Mouse (Mus musculus) cerebellum, adult 2 months (tissue): Measurements from ENCODE around the gene Mfap2. TPM values are rescaled to one million over a fixed set of nuclear protein-coding genes. Genes with fewer than 3 reads are reported as not detected.

Experiments used
- DNase-seq, 2 experiments: peaks; one replicate each; pipeline ENCODE4 v3.0.0; 2021
- H3K27ac ChIP-seq: fragments of 200-500 bp; 2 replicates; pipeline ENCODE4 v1.5.1; 2012; ENCODE audit warnings: low read length, control low read depth, inconsistent platforms; ENCODE audit not compliant: insufficient read depth
- H3K27me3 ChIP-seq: fragments of 200-500 bp; 2 replicates; pipeline ENCODE4 v1.6.1; 2012; ENCODE audit warnings: inconsistent platforms, mild to moderate bottlenecking, low read length, moderate library complexity; ENCODE audit not compliant: control insufficient read depth, insufficient read depth
- H3K4me1 ChIP-seq: fragments of 200-500 bp; 2 replicates; pipeline ENCODE4 v1.6.1; 2011; ENCODE audit warnings: low read length; ENCODE audit not compliant: control insufficient read depth, insufficient read depth
- H3K4me3 ChIP-seq: fragments of 200-500 bp; replicated peaks from 2 replicates; pipeline ENCODE3; 2011; ENCODE audit warnings: mild to moderate bottlenecking, low read depth, low read length, control low read depth; ENCODE audit not compliant: insufficient read depth
- CTCF ChIP-seq: fragments of 200-500 bp; IDR thresholded peaks from 2 replicates; pipeline ENCODE4 v1.5.1; 2011; ENCODE audit warnings: low read depth, mild to moderate bottlenecking, control low read depth, low read length, moderate library complexity, borderline replicate concordance; ENCODE audit not compliant: insufficient read depth
- POLR2A ChIP-seq: fragments of 200-500 bp; IDR thresholded peaks from 2 replicates; pipeline ENCODE4 v1.6.1; 2011; ENCODE audit warnings: low read length, control low read depth, borderline replicate concordance; ENCODE audit not compliant: insufficient read depth
- WGBS: fragments of 180-500 bp; shearing (Covaris S2); methylation state at CpG from one replicate; pipeline ENCODE4 v1.1.7; 2018; 5-methylcytosine and 5-hydroxymethylcytosine counted together
- polyA plus RNA-seq: library from polyadenylated mRNA; depleted of rRNA; stranded (reverse); fragments of >200 nt; gene quantifications from 2 replicates; pipeline ENCODE4 v1.2.3, GENCODE M21; 2012

Gene Mfap2
- polyA plus RNA-seq, 1 experiment: 3.4 TPM

DNA sequence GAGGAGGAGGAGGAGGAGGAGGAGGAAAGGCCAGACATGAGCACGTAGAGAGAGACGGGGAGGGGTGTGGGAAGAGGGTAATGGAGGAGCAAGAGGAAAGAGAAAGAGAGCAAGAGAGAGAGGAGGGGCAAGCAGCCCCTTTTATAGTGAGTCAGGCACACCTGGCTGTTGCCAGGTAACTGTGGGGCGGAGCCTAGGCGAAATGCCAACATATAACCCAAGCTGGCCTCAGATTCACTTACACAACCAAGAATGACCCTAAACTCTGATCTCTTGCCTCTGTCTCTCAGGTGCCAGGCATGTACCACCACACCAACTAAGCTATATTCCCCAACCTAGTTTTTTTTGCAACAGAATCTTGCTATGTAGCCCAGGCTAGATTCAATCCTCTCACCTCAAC, 27.4 kb upstream of the Mfap2 start:
- WGBS: 52% methylated on average over 4 of the region's 4 CpGs
- H3K27me3 ChIP-seq: no peaks in the 10 kb centered on the region
- peaks cover 3% of the 10 kb centered on the region; the same call in 1 of the 2 replicates for H3K4me1 ChIP-seq
- TF ChIP-seq POLR2A (no peak), CTCF (no peak)
- no peak for DNase-seq
- H3K27ac ChIP-seq: no peak overlapping the region
- H3K4me3 ChIP-seq: no peak overlapping the region

DNA sequence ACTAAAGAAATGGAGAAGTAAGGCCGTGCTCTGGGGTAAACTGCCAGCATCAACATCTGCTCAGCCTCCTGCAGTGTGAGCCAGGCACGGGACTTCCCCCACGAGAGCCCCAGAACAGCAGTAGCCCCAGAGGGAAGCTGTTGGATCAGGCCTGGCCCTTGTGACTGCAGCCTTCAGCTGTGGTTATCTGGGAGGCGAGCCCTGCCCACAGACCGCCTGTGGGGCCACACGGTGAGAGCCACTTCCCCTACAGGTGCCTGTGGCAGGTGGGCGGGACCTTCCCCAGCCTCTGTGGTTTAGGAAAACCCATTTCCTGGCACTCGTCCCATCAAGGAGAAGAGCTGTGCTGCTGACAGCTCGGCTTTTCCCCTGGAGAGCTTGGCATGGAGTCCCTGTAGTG, 26.8 kb upstream of the Mfap2 start:
- DNase-seq: no peak
- TF ChIP-seq CTCF (no peak), POLR2A (no peak)
- H3K27ac ChIP-seq: no peak overlapping the region
- peaks cover 4% of the 10 kb centered on the region; the same call in 1 of the 2 replicates for H3K4me1 ChIP-seq
- H3K4me3 ChIP-seq: no peak overlapping the region
- H3K27me3 ChIP-seq: no peaks in the 10 kb centered on the region
- WGBS: 13% methylated on average over 9 of the region's 9 CpGs

DNA sequence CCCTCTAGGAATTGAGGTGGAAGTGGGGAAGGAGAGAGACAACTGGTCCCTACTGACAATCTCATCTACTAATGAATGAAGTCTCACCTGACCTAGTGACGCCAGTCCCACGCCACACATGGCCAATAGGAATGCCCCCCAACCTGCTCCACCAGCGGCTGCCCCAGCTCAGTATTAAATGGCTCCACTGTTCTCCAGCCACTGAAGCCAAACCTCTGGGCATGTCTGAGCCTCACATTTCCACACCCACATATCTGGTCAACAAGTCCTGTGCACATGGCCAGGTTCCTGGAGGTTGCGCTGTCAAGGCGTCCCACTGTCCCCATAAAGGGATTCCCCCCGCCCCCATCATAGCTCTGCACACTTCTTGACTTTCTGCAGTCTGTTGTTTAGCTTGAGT, 25.7 kb upstream of the Mfap2 start:
- WGBS: 88% methylated on average over 6 of the region's 6 CpGs
- TF ChIP-seq CTCF (no peak), POLR2A (no peak)
- H3K27ac ChIP-seq: no peak overlapping the region
- no peak for DNase-seq
- peaks cover 9% of the 10 kb centered on the region for H3K4me1 ChIP-seq
- H3K27me3 ChIP-seq: no peaks in the 10 kb centered on the region
- no peak overlapping the region for H3K4me3 ChIP-seq

DNA sequence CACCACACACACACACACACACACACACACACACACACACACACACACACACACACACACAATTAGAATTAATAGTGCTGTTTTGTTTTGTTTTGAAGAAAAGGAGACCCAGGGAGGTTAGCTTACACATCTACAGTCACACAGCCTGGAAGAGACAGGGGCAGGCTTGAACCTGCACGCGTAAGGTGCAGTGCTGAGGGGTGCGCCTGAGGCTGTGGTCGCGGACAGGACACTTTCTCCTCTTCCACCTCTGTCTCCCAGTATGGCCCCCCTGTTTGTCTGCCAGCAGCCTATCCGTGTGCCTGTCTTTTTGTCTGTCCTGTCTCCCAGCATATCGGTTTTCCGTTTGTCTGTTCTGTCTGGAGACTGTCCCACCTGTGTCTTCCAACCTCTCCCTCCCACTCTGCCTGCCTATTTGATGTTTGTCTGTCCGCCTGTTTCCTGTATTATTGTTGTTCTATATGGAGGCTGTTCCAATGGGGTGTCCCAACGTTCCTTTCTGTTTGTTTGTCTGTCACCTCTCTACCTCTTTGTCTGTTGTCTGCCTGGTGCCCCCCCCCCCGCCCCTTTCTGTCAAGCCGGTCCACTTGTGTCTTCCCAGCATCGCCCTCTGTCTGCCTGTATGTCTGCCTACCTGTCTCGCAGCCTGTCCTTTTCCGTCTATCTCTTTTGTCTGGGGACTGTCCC, 24.1 kb upstream of the Mfap2 start:
- 0 out of 2 replicates have a peak overlapping the region, but pooled peaks have one; percentile 5 for H3K27ac ChIP-seq
- peaks cover 9% of the 10 kb centered on the region for H3K4me1 ChIP-seq
- DNase-seq: no peak
- no peak for TF ChIP-seq POLR2A
- TF ChIP-seq CTCF: no peak
- H3K4me3 ChIP-seq: peak overlapping the region; percentile 86
- WGBS: 29% methylated on average over 15 of the region's 15 CpGs
- no peaks in the 10 kb centered on the region for H3K27me3 ChIP-seq

DNA sequence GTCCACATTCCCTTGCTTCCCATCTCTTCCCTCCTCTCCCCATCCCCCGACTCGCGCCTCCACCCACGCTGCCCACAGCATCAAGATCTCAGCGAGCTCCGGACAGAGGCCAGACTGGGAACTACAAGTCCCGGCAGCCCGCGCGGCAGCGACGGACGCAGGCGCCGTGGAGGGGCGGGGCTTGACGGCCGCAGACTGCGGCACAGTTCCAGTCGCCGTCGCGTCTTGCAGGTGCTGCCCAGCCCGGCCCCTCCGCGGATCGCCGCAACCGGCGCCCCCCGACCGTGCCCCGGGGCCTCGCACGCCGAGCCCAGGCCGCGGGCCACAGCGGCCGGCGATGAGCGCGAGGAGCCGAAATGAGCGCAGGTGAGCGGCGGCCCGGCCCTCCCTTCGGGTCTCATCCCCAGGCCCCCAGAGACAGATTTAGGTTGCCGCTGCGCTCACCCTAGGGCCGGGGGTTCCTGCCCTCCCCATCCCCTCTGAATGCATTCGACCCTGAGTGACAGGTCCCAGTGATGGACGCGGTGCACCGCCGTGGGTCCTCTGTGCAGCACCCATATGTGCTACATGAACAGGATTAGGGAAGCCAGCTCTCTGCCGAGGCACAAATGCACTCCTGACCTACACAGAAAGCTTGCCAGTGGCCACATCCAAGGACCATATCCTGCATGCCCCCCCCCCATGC, 23.4 kb upstream of the Mfap2 start, which contains the start of gene Atp13a2:
Gene Atp13a2 (plus strand): TSS at position 163 of the 685 bp plus-strand sequence.
- WGBS: under 1% methylated on average over 52 of the region's 58 CpGs
- Histone ChIP-seq H3K27me3 (no peaks in the 10 kb centered on the region), H3K27ac (peak within 1 kb of the TSS; percentile 65), H3K4me3 (peak within 1 kb of the TSS; percentile 86), H3K4me1 (peaks cover 15% of the 10 kb centered on the region)
- peak; percentile 95 to 96 for DNase-seq
- TF ChIP-seq CTCF (no peak), POLR2A (peak; percentile 80)

DNA sequence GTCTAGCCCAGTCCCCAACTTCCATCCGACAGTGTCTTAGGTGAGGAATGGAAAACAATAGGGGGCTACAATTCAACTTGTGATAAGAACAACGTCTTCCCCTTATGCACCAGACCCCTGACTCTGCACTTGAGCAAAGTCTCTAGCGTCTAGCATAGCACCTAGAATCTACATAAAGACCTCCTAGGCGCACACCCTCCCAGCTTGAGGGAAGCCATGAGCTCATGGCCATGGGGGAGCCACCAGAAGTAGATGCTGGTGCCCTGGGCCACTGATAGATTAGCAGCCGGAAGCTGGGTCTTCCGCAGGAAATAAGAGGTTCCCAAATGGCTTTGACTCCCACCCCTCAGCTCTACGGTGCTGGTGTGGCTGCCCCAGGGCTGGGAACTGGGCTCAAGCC, 22.7 kb upstream of the Mfap2 start:
- H3K27me3 ChIP-seq: no peaks in the 10 kb centered on the region
- peak overlapping the region; percentile 86 for H3K4me3 ChIP-seq
- no peak for DNase-seq
- TF ChIP-seq CTCF (no peak), POLR2A (no peak)
- 29% methylated on average over 7 of the region's 7 CpGs for WGBS
- H3K27ac ChIP-seq: no peak overlapping the region; the same call in 1 of the 2 replicates
- H3K4me1 ChIP-seq: peaks cover 19% of the 10 kb centered on the region

DNA sequence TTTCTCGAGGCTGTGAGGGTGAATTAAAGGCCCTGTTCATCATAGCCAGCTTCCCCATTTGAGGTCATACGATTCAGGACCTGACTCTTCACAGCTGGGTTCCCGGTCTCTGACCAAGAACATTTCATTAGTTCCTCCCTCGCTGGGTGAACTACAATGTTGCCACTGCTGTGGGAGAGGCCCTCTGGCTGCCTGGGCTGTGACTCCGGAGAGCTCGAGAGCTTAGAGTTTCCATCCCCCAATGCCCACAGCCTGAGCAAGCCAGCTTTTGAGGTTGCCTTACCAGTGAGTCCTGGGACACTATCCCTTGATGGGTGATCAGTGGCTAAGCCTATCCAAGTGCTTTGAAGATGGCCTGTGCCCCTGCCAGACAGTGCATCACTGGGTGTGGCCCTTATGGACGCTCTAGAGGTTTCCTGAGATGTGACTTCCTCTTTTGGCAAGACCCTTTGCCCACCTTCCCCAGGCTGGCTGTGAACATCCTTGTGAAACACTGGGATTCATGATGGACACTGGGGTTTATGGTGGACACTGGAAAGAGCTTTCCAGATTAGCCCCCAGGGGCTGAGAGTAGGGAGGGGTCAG, 21.4 kb upstream of the Mfap2 start:
- TF ChIP-seq POLR2A (no peak), CTCF (no peak)
- Histone ChIP-seq H3K4me3 (no peak overlapping the region), H3K27me3 (no peaks in the 10 kb centered on the region), H3K27ac (no peak overlapping the region), H3K4me1 (peaks cover 19% of the 10 kb centered on the region)
- WGBS: 42% methylated on average over 7 of the region's 7 CpGs
- no peak for DNase-seq
